Mouse (Mus musculus): ENCODE data around the gene Gm15217. TPM values are rescaled to one million over a fixed set of nuclear protein-coding genes. Genes with fewer than 3 reads are reported as not detected.

Gene Gm15217
- polyA plus RNA-seq, 1 experiment from 2014 or later, result not detected

- no peak for DNase-seq (ENCODE audit: low spot score)
These were observed 12.5 kb downstream of the Gm15217 start for GRCm38 (mm10) chr14:46391621-46392170.

DNA sequence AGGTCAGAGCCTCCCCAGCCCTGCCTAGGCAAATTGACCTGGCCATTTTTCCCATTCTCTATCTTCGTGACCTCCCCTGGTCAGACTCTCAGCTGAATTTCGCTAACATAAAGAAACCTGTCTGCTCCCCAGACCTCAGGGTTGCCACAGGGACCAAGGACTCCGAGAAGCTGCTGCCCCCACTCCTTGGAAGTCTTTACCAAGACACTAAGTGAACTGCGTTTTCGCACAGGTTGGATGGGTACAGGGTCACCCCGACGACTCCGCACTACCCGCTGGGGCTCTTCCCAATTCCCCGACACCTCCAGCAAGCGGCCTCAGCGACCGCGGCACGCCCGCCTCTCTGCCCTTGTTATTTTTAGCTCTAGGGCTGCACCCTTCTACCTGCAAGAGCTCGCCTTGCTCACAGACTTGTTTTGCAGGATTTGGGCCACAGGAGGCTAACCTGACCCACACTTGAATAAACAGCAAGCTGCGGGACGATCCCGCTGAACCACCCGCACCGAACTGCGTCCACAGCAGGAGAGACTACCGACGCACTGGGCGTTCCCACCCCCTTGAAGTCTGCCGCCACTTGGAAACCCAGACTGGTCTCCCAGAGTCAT lies 19.0 kb downstream of the Gm15217 start:
- no peak for DNase-seq (ENCODE audit: low spot score)

DNA sequence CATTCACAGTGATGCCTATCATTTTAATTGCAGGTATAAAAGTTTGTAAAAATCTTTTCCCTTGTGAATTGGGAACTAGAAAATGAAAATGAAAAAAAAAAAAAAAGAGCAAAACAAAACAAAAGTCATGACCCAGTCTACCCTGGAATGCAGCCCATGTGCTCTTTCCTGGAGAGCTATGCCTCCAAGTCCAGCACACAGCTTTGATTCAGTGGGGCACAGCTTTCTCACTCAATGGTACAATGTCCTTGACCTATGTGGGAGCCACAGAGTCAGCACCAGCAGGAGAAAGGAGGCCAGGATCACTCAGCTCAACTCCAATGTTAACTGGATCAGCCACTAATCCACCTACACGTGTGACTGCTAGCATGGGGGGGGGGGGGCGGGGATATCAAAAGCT lies 20.7 kb downstream of the Gm15217 start:
- DNase-seq (ENCODE audit: low spot score), result no peak

- no peak for DNase-seq (ENCODE audit: low spot score)
These were observed 29.1 kb downstream of the Gm15217 start for GRCm38 (mm10) chr14:46408319-46408718.

DNA sequence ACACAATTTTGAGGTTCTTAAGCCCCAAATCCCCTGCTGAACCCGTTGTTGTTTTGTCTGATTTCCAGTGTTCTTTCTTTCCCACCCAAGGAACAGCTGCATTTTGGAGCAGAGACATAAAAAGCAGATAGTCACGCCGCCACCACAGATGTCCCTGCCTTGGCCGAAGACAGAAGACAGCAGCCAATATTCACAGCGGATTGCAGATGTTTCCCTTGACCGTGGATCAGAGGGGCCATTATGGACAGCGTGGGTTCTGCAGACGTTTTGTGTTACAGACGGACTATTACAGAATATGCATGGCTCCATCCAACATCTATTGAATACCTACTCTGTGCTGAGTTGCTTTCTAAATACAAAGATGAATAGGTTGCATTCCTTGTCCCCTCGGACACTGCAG lies 29.8 kb downstream of the Gm15217 start:
- DNase-seq (ENCODE audit: low spot score), result no peak

GRCm38 (mm10) chr14:46410557-46411120 lies 31.4 kb downstream of the Gm15217 start:
- no peak for DNase-seq (ENCODE audit: low spot score)

GRCm38 (mm10) chr14:46412497-46413000 lies 33.3 kb downstream of the Gm15217 start:
- no peak for DNase-seq (ENCODE audit: low spot score)

GRCm38 (mm10) chr14:46418371-46419097 lies 39.3 kb downstream of the Gm15217 start:
- no peak for DNase-seq (ENCODE audit: low spot score)

- no peak for DNase-seq (ENCODE audit: low spot score)
These were observed 40.1 kb downstream of the Gm15217 start for GRCm38 (mm10) chr14:46419269-46419668.

- DNase-seq (ENCODE audit: low spot score), result no peak
These were observed 42.6 kb downstream of the Gm15217 start for GRCm38 (mm10) chr14:46421823-46422222.

DNA sequence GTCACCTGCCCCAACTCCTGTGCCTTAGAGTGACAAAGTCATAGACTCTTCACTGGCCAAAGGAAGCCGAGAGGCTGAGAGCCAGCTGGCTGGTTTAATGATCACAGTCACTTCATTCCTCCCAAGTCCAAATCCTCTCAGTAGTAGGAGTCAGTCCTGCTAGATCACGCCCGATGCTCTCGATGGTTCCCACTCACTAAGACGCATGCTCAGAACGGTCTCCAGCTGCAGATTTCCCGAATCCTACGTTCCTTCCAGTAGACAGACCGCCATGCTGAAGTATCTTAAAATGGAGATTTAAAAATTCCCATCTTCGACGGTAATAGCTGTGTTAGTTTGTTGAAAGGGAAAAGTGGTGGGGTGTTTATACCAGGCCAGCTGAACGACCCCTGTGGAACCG lies 48.0 kb downstream of the Gm15217 start:
- no peak for DNase-seq (ENCODE audit: low spot score)

- DNase-seq (ENCODE audit: low spot score), result no peak
These were observed 51.0 kb downstream of the Gm15217 start for GRCm38 (mm10) chr14:46430231-46430630.

Other genes with a start within 250 kb of the Gm15217 start
- gene Bmp4, start 11.3 kb downstream of the Gm15217 start, polyA plus RNA-seq (2015; fragmentation: Nextera tagmentation; extraction: Ambion mirVana), result 0.80 and 0.82 TPM in 2 replicates